Mouse (Mus musculus): ENCODE measurements around the gene Ror2. TPM values are rescaled to one million over a fixed set of nuclear protein-coding genes. Genes with fewer than 3 reads are reported as not detected.

Ror2 gene
- polyA plus RNA-seq, 1 experiment, result not detected

DNA sequence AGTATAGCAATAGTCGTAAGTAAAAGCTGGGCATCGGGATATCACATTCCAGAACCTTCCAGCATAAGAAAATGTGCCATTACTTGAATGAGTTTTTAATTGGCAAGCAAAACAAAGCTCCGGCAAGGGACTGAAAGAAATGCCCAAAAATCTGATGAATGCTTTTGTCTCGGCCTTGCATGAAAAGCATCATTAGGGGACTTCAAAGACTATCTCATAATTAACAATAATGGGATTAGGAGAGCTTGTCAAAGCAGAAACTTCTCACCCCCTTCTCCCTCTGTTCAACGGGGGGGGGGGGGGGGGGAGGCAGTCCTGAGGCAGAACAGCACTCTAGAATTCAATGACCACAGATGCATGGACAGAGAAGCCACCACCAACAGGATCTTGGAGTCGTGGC is 17.4 kb downstream of the Ror2 start:
- no peak overlapping the region for H3K4me3 ChIP-seq (replicated peaks; ENCODE audit: control insufficient read depth, low read depth, low read length)
- no peak for TF ChIP-seq CTCF (IDR thresholded peaks at IDR 0.05; ENCODE audit: control insufficient read depth, insufficient read depth, low read length)
- TF ChIP-seq POLR2A (IDR thresholded peaks at IDR 0.05; ENCODE audit: borderline replicate concordance, control insufficient read depth, low read depth, low read length), result no peak
- H3K27ac ChIP-seq (ENCODE audit: control insufficient read depth, insufficient read depth, low read depth, low read length, poor library complexity), result no peak overlapping the region
- no peaks in the 10 kb centered on the region for H3K4me1 ChIP-seq (ENCODE audit: control insufficient read depth, insufficient read depth, low read length)
- 67% methylated on average over 6 of the region's 6 CpGs for WGBS

DNA sequence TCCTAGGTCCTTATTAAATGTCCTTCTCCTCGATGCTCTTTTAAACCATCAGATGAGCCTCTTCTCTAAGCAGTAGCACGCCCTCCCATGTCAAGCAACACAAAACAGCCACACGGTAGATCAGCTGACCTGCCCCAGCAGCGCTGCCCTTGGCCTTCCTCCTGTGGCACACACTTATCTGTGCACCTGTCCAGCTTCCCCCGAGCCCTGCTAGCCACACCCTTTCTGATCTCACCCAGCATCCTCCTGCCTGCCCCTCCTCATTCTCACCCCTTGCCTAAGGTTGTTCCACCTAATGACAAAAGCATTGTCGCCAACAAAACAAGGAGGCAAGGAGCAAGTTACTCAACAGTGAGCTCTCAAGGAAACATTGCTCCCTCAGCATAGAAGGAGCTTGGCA is 18.1 kb downstream of the Ror2 start:
- no peak for TF ChIP-seq CTCF (IDR thresholded peaks at IDR 0.05; ENCODE audit: control insufficient read depth, insufficient read depth, low read length)
- Histone ChIP-seq H3K27ac (ENCODE audit: control insufficient read depth, insufficient read depth, low read depth, low read length, poor library complexity) (no peak overlapping the region), H3K4me1 (ENCODE audit: control insufficient read depth, insufficient read depth, low read length) (no peaks in the 10 kb centered on the region), H3K4me3 (replicated peaks; ENCODE audit: control insufficient read depth, low read depth, low read length) (no peak overlapping the region)
- 64% methylated on average over 6 of the region's 6 CpGs for WGBS

DNA sequence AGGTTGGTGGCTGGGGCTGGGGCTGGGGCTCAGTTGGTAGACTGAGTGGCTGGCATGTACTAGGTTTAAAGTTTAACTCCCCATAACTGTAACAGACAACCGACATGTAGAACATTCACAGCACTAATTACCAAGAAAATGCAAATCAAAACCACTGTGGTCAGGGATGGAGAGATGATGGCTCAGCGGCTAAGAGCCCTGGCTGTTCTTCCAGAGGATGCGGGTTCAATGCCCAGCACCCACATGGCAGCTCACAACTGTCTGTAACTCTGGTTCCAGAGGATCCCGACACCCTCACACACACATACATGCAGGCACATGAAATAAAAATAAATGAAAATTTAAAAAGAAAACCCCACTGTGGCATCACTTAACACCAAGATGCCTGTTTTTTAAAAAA is 18.8 kb downstream of the Ror2 start:
- 84% methylated on average over 4 of the region's 4 CpGs for WGBS
- Histone ChIP-seq H3K27ac (ENCODE audit: control insufficient read depth, insufficient read depth, low read depth, low read length, poor library complexity) (no peak overlapping the region), H3K4me1 (ENCODE audit: control insufficient read depth, insufficient read depth, low read length) (no peaks in the 10 kb centered on the region), H3K4me3 (replicated peaks; ENCODE audit: control insufficient read depth, low read depth, low read length) (no peak overlapping the region)
- TF ChIP-seq CTCF (IDR thresholded peaks at IDR 0.05; ENCODE audit: control insufficient read depth, insufficient read depth, low read length) (no peak), POLR2A (IDR thresholded peaks at IDR 0.05; ENCODE audit: borderline replicate concordance, control insufficient read depth, low read depth, low read length) (no peak)

DNA sequence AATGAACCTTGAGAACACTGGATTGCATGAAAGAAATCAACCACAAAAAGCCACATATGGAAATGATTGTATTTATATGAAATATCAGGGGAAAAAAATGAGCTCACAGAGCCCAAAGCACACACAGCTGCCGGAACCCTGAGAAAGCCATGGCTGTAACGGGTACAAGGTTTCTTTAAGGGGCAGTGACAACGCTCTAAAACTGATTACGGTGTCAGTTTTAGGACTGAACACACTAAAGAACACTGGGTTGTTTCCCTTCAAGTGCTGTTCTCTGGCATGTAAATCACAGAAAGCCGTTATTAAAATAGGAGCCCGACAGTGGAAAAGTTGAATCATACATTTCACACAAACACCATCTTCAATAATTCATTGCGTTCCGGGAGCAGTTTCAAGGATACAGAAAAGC is 19.4 kb downstream of the Ror2 start:
- H3K4me1 ChIP-seq (ENCODE audit: control insufficient read depth, insufficient read depth, low read length), result no peaks in the 10 kb centered on the region
- no peak overlapping the region for H3K4me3 ChIP-seq (replicated peaks; ENCODE audit: control insufficient read depth, low read depth, low read length)
- WGBS, result 89% methylated on average over 8 of the region's 8 CpGs
- TF ChIP-seq POLR2A (IDR thresholded peaks at IDR 0.05; ENCODE audit: borderline replicate concordance, control insufficient read depth, low read depth, low read length) (no peak), CTCF (IDR thresholded peaks at IDR 0.05; ENCODE audit: control insufficient read depth, insufficient read depth, low read length) (no peak)
- H3K27ac ChIP-seq (ENCODE audit: control insufficient read depth, insufficient read depth, low read depth, low read length, poor library complexity), result no peak overlapping the region

DNA sequence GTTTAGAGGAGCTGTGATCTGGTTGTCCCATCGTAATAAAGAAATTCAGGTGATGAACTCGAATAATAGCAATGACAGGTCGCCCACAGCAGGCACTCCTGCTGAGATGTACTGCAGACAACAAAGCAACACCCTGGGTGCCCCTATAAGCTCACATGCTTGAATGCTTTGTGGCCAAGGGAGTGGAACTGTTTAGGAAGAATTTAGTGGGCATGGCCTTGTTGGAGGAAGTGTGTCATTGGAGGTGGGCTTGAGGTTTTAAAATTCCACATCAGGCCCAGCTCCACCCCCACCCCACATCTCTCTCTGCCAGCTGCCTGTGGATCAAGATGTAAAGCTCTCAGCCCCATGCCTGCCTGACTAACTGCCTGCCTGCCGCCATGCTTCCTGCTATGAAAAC is 21.0 kb downstream of the Ror2 start:
- TF ChIP-seq POLR2A (IDR thresholded peaks at IDR 0.05; ENCODE audit: borderline replicate concordance, control insufficient read depth, low read depth, low read length), result no peak
- TF ChIP-seq CTCF (IDR thresholded peaks at IDR 0.05; ENCODE audit: control insufficient read depth, insufficient read depth, low read length), result no peak
- 80% methylated on average over 4 of the region's 4 CpGs for WGBS
- H3K27ac ChIP-seq (ENCODE audit: control insufficient read depth, insufficient read depth, low read depth, low read length, poor library complexity), result no peak overlapping the region
- no peak overlapping the region for H3K4me3 ChIP-seq (replicated peaks; ENCODE audit: control insufficient read depth, low read depth, low read length)
- H3K4me1 ChIP-seq (ENCODE audit: control insufficient read depth, insufficient read depth, low read length), result no peaks in the 10 kb centered on the region

DNA sequence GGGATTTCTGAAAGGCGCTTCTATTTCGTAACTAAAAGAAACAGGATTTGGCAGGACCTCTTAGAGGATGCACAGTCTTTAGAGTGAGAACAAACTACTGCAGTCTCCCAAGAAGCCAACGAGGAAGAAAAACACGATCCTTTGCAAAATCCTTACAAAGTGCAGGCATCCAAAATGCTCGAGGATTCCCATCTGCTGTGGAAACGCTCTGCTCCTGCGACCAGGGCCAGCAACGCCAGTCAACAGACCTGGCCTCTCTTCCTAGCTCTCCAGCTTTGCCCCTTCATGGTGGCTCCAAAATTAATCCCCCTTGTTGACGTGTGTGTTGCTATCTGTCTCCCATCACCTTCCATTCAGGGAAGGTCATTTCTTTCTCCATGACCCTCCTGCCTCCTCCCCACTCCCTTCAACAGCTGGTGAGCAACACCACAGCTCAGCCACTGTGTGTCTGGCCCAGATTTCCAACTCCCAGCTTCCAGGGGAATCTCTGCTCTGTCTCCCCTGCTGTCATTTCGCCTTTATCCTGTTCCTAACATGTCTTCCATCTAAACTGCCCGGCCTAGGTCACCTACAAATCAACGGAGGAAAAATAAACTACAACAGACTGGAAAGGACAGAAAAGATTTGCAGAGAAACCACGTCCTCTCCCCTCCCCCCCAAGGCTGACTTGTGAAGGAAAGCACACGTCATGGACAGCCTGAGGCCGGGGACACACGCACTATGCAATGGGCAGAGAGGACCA is 23.2 kb downstream of the Ror2 start:
- whole genome bisulfite sequencing, result 71% methylated on average over 16 of the region's 16 CpGs

DNA sequence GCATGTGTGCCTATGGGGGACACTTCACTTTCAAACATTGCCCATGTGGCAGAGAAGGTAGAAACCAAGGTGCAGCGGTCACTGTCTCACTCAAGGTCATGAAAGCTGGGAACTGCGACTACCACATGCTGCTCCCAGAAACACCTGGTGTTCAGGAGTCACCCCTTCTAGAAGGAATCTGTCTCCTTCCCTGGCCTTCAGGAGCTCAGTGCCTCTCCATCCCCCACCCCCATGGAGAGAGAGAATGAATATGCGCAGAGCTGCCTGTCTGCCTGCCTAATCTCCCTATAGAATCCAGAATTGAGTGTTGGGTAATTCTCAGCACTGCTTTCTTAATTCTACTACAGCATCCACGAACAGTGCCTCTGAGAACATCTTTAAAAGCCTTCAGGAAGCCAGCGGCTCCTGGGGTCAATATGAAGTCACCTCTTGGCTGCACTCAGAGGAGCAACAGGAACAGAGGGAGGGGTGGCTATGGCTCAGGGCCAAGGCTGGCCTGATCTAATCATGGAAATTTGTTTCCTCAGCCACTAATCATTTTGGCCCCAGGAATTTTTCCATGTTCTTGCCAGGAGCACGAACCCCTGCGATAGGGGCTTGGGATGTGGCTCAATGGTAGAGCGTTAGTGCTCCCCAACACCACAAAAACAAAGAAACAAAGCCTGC is 24.7 kb downstream of the Ror2 start:
- TF ChIP-seq POLR2A (IDR thresholded peaks at IDR 0.05; ENCODE audit: borderline replicate concordance, control insufficient read depth, low read depth, low read length) (no peak), CTCF (IDR thresholded peaks at IDR 0.05; ENCODE audit: control insufficient read depth, insufficient read depth, low read length) (no peak)
- H3K27ac ChIP-seq (ENCODE audit: control insufficient read depth, insufficient read depth, low read depth, low read length, poor library complexity), result no peak overlapping the region
- H3K4me3 ChIP-seq (replicated peaks; ENCODE audit: control insufficient read depth, low read depth, low read length), result no peak overlapping the region
- no peaks in the 10 kb centered on the region for H3K4me1 ChIP-seq (ENCODE audit: control insufficient read depth, insufficient read depth, low read length)
- 72% methylated on average over 8 of the region's 8 CpGs for WGBS

More for the DNA sequence above, 23.2 kb downstream of the Ror2 start:
- no peaks in the 10 kb centered on the region for H3K4me1 ChIP-seq (ENCODE audit: control insufficient read depth, insufficient read depth, low read length)
- TF ChIP-seq POLR2A (IDR thresholded peaks at IDR 0.05; ENCODE audit: borderline replicate concordance, control insufficient read depth, low read depth, low read length) (no peak), CTCF (IDR thresholded peaks at IDR 0.05; ENCODE audit: control insufficient read depth, insufficient read depth, low read length) (no peak)
- H3K4me3 ChIP-seq (replicated peaks; ENCODE audit: control insufficient read depth, low read depth, low read length), result no peak overlapping the region
- H3K27ac ChIP-seq (ENCODE audit: control insufficient read depth, insufficient read depth, low read depth, low read length, poor library complexity), result no peak overlapping the region

DNA sequence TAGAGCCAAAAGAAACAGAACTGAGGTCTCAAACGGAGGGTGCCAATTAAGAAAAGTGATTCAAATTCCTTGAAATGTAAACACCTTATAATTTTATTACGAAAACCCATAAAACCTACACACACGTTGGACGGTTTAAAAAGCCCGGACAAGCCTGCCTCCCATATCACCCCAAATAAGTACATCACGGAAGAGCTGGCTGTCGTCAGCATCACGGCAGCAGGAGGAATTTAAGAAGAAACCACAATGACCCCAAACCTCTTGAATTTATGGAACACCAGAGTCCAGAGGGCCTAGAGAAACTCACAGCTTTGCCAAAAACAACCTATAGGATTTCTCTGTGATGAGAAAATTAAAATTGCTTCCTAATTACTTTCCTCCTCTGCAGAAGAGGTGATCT is 27.0 kb downstream of the Ror2 start:
- Histone ChIP-seq H3K27ac (ENCODE audit: control insufficient read depth, insufficient read depth, low read depth, low read length, poor library complexity) (no peak overlapping the region), H3K4me3 (replicated peaks; ENCODE audit: control insufficient read depth, low read depth, low read length) (no peak overlapping the region), H3K4me1 (ENCODE audit: control insufficient read depth, insufficient read depth, low read length) (no peaks in the 10 kb centered on the region)
- 87% methylated on average over 8 of the region's 8 CpGs for WGBS
- TF ChIP-seq CTCF (IDR thresholded peaks at IDR 0.05; ENCODE audit: control insufficient read depth, insufficient read depth, low read length), result no peak
- no peak for TF ChIP-seq POLR2A (IDR thresholded peaks at IDR 0.05; ENCODE audit: borderline replicate concordance, control insufficient read depth, low read depth, low read length)

All from bone marrow, adult 2 months (tissue).